ENCODE assay signal across 8 mouse cellular contexts in the genomic region with DNA sequence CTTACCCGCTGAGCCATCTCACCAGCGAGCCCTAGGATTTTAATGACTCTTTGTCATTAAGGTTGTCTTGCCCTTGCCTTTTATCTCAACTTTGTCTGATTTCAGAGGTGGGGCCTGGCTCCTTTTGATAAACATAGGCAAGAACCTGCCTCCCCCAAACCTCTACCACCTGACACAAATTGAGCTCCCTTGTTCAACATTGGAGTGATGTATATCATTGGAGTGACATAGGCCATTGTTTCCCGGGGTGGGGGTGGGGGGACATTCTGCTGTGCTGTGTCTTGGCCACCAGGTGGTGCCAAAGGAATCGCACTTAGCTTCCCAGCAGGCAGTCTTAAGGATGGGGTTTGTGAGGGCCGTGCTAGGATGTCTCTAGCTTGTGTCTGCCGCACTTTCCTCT. TPM values are rescaled to one million over a fixed set of nuclear protein-coding genes. Genes with fewer than 3 reads are reported as not detected.
DNase-seq lines count a peak whose midpoint lies in the region; ATAC-seq and TF ChIP-seq lines count a peak whose summit lies in the region.
"Had no signal": no experiment of that assay in that cellular context is flagged by ENCODE, and none has a peak within 500 bp of the region (broad histone marks: within the 10 kb centered on the region; RNA-seq: fewer than 3 reads in every experiment).

No protein-coding gene starts in this region.

- DNase-seq in neural tube, embryonic 10.5 days (ENCODE audit: extremely low spot score, low spot score) = peak; percentile 46
- no peak for DNase-seq in Patski (ENCODE audit: low read depth, low spot score)
- peak; percentile 62 for DNase-seq in embryo, embryonic 10 days (ENCODE audit: low spot score)
- DNase-seq in lung, postnatal 0 days (ENCODE audit: low spot score) = peak; percentile 61
- DNase-seq in splenic B cell, adult 2 months (ENCODE audit: low read depth, low spot score) = peak; percentile 71

- POLR2A ChIA-PET in Patski (lab: Charles Lee) = interaction anchor here (1.4 kb wide), 1 partner anchor 17 kb away, joined by 3 read pairs; no protein-coding TSS in a partner anchor

- no peak for ATAC-seq in neural tube, embryonic 15.5 days (ENCODE audit: low FRiP score)
- ATAC-seq in Patski = peak; percentile 65
- peak; percentile 61 for ATAC-seq in hindbrain, embryonic 12.5 days (ENCODE audit: low FRiP score)
- peak; percentile 51 for ATAC-seq in lung, postnatal 0 days

- no peak for TF ChIP-seq EP300 in lung, postnatal 0 days (IDR thresholded peaks at IDR 0.05)

- in situ Hi-C loops in Patski (cut with MboI; ENCODE audit: low pct_unique_long_range_greater_than_20kb) = loop anchor here (5.0 kb wide), 1 partner anchor 42 kb away; no protein-coding TSS in a partner anchor

- no peaks in the 10 kb centered on the region for H3K36me3 ChIP-seq in neural tube, embryonic 15.5 days
- no peaks in the 10 kb centered on the region for H3K36me3 ChIP-seq in hindbrain, embryonic 12.5 days
- H3K36me3 ChIP-seq in lung, postnatal 0 days (ENCODE audit: insufficient read depth, low read length) = no peaks in the 10 kb centered on the region
- no peaks in the 10 kb centered on the region for H3K36me3 ChIP-seq in splenic B cell, adult 2 months (ENCODE audit: control insufficient read depth, insufficient read depth, low read length, poor library complexity, severe bottlenecking)
- H3K36me3 ChIP-seq: heart, embryonic 13.5 days had no signal

- H3K9me3 ChIP-seq in neural tube, embryonic 15.5 days (replicated peaks) = no peaks in the 10 kb centered on the region
- no peaks in the 10 kb centered on the region for H3K9me3 ChIP-seq in hindbrain, embryonic 12.5 days (replicated peaks)
- no peaks in the 10 kb centered on the region for H3K9me3 ChIP-seq in lung, postnatal 0 days (ENCODE audit: low read length)
- H3K9me3 ChIP-seq: heart, embryonic 13.5 days had no signal

- CTCF ChIA-PET in Patski (lab: Charles Lee) = interaction anchor here (0.7 to 4.8 kb wide), 17 partner anchors 11 to 272 kb away, joined by 3 to 29 read pairs (median 4); a partner anchor contains a TSS

- H3K4me1 ChIP-seq in neural tube, embryonic 15.5 days = no peaks in the 10 kb centered on the region
- no peaks in the 10 kb centered on the region for H3K4me1 ChIP-seq in hindbrain, embryonic 12.5 days
- no peaks in the 10 kb centered on the region for H3K4me1 ChIP-seq in lung, postnatal 0 days (ENCODE audit: insufficient read depth, low read depth, low read length)
- H3K4me1 ChIP-seq: heart, embryonic 13.5 days had no signal

- H3K9ac ChIP-seq in neural tube, embryonic 15.5 days (replicated peaks) = no peak overlapping the region
- H3K9ac ChIP-seq in hindbrain, embryonic 12.5 days = no peak overlapping the region
- H3K9ac ChIP-seq in lung, postnatal 0 days (replicated peaks; ENCODE audit: low read depth) = no peak overlapping the region
- H3K9ac ChIP-seq: heart, embryonic 13.5 days had no signal

- no peaks in the 10 kb centered on the region for H3K27me3 ChIP-seq in neural tube, embryonic 15.5 days (replicated peaks)
- no peaks in the 10 kb centered on the region for H3K27me3 ChIP-seq in Patski
- no peaks in the 10 kb centered on the region for H3K27me3 ChIP-seq in hindbrain, embryonic 12.5 days
- no peaks in the 10 kb centered on the region for H3K27me3 ChIP-seq in lung, postnatal 0 days (replicated peaks; ENCODE audit: insufficient read depth, low read length)
- no peaks in the 10 kb centered on the region for H3K27me3 ChIP-seq in splenic B cell, adult 2 months (ENCODE audit: control insufficient read depth, insufficient read depth, low read length, poor library complexity, severe bottlenecking)
- H3K27me3 ChIP-seq: heart, embryonic 13.5 days had no signal

- H3K4me2 ChIP-seq in neural tube, embryonic 15.5 days = no peak overlapping the region
- no peak overlapping the region for H3K4me2 ChIP-seq in hindbrain, embryonic 12.5 days (replicated peaks)
- H3K4me2 ChIP-seq in lung, postnatal 0 days (replicated peaks; ENCODE audit: low read depth, low read length) = no peak overlapping the region
- H3K4me2 ChIP-seq: heart, embryonic 13.5 days had no signal

- H3K27ac ChIP-seq in neural tube, embryonic 15.5 days (replicated peaks) = no peak overlapping the region
- H3K27ac ChIP-seq in hindbrain, embryonic 12.5 days = no peak overlapping the region
- no peak overlapping the region for H3K27ac ChIP-seq in lung, postnatal 0 days (ENCODE audit: low read length)
- H3K27ac ChIP-seq: heart, embryonic 13.5 days had no signal

- peak; percentile 80 for TF ChIP-seq CTCF in Patski (IDR thresholded peaks at IDR 0.05)
- peak; percentile 91 for TF ChIP-seq CTCF in lung, postnatal 0 days (IDR thresholded peaks at IDR 0.05)

- no peak overlapping the region for H3K4me3 ChIP-seq in neural tube, embryonic 15.5 days (replicated peaks)
- H3K4me3 ChIP-seq in hindbrain, embryonic 12.5 days = no peak overlapping the region
- H3K4me3 ChIP-seq in lung, postnatal 0 days (ENCODE audit: low read depth, low read length) = no peak overlapping the region
- H3K4me3 ChIP-seq: heart, embryonic 13.5 days had no signal

- WGBS in neural tube, embryonic 15.5 days = 26% methylated on average over 6 of the region's 6 CpGs
- 34% methylated on average over 6 of the region's 6 CpGs for WGBS in hindbrain, embryonic 12.5 days
- 27% methylated on average over 6 of the region's 6 CpGs for WGBS in lung, postnatal 0 days

RNA-seq across cellular contexts. Expression of a gene that starts 17.7 kb away (rescaled TPM):
- polyA plus RNA-seq in neural tube, embryonic 15.5 days (2015; fragmentation: Nextera tagmentation; extraction: Ambion mirVana) = 170 and 202 TPM in 2 replicates
- 416 TPM for polyA plus RNA-seq in Patski (2021)
- polyA plus RNA-seq in hindbrain, embryonic 12.5 days (2016; fragmentation: Nextera tagmentation; extraction: Ambion mirVana) = 160 and 167 TPM in 2 replicates
- 158 and 175 TPM in 2 replicates for polyA plus RNA-seq in lung, postnatal 0 days (2015; fragmentation: Nextera tagmentation; extraction: Ambion mirVana)
